ENCODE assay signal across 8 mouse cellular contexts in the genomic region with DNA sequence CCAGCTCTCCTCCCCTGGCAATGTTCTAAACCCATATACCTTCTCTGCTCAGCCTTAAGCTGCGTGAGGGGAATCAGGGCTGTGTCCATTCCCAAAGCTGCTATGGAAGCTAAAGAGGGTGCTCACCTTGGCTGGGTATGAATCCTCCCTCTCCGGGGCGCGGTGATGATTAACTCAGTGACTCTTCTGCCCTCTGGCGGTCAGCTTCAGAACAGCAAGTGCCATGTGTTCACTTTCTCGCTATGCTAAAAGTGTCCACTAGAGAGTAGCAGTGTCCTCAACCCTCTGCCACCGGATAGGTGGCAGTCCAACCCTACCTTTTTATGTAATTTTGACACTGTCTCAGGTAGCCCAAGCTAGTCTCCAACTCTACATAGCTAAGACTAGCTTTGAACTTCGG. TPM values are rescaled to one million over a fixed set of nuclear protein-coding genes. Genes with fewer than 3 reads are reported as not detected.
A peak's percentile ranks its signal among the peaks of the same experiment; 100 is the strongest.
DNase-seq lines count a peak whose midpoint lies in the region; ATAC-seq lines count a peak whose summit lies in the region.

No protein-coding gene starts in this region.

- no peaks in the 10 kb centered on the region for H3K27me3 ChIP-seq in hindbrain, embryonic 14.5 days (ENCODE audit: control insufficient read depth, insufficient read depth, low read length)

- no peaks in the 10 kb centered on the region for H3K4me1 ChIP-seq in hindbrain, embryonic 14.5 days (replicated peaks; ENCODE audit: control insufficient read depth, insufficient read depth, low read length)

- H3K27ac ChIP-seq in hindbrain, embryonic 14.5 days = no peak overlapping the region

- no peak overlapping the region for H3K9ac ChIP-seq in hindbrain, embryonic 14.5 days

- peak; percentile 96 for DNase-seq in MN1 (ENCODE audit: low spot score)
- peak; percentile 97 for DNase-seq in cerebellum, adult 9-10 months
- peak; percentile 41 to 84 for DNase-seq in frontal cortex, postnatal 10 days (ENCODE audit: low spot score in 2 of 2)
- DNase-seq in hindbrain, embryonic 14.5 days (ENCODE audit: low spot score) = peak; percentile 98
- DNase-seq in layer of hippocampus, postnatal 25 days (ENCODE audit: extremely low spot score in 1 of 2, low spot score in 1 of 2) = peak; percentile 93 to 99
- peak; percentile 97 for DNase-seq in lung, postnatal 14 days
- peak; percentile 99 for DNase-seq in retina, embryonic 14.5 days (ENCODE audit: low spot score)
- DNase-seq in thymus, postnatal 4 days = peak; percentile 95

- WGBS in hindbrain, embryonic 14.5 days = 2% methylated on average over 8 of the region's 8 CpGs

- H3K9me3 ChIP-seq in hindbrain, embryonic 14.5 days (ENCODE audit: control insufficient read depth, low read length) = no peaks in the 10 kb centered on the region

- ATAC-seq in hindbrain, embryonic 14.5 days (ENCODE audit: low FRiP score) = peak; percentile 64

- H3K36me3 ChIP-seq in hindbrain, embryonic 14.5 days (replicated peaks; ENCODE audit: control insufficient read depth, insufficient read depth) = no peaks in the 10 kb centered on the region

- no peak overlapping the region for H3K4me3 ChIP-seq in hindbrain, embryonic 14.5 days (replicated peaks; ENCODE audit: low read length)

- H3K4me2 ChIP-seq in hindbrain, embryonic 14.5 days (replicated peaks) = no peak overlapping the region

RNA-seq across cellular contexts. Expression of a gene that starts 26.0 kb away (rescaled TPM):
- polyA plus RNA-seq in hindbrain, embryonic 14.5 days (2014; fragmentation: Nextera tagmentation; extraction: Ambion mirVana) = 1.2 TPM in 2 replicates
- total RNA-seq in layer of hippocampus, postnatal 25 days (2021) = 1 to 10 TPM; 2.8 to 3.1 TPM

RNA-seq across cellular contexts. Expression of a gene that starts 32.4 kb away (rescaled TPM):
- 147 and 180 TPM in 2 replicates for polyA plus RNA-seq in hindbrain, embryonic 14.5 days (2014; fragmentation: Nextera tagmentation; extraction: Ambion mirVana)
- total RNA-seq in layer of hippocampus, postnatal 25 days (2021) = 1,000 to 10,000 TPM; 1,375 to 1,496 TPM
